Mouse (Mus musculus) mesoderm, embryonic 11.5 days (tissue): ENCODE results near the gene Bmp3.
A peak's percentile ranks its signal among the peaks of the same experiment; 100 is the strongest.

Experiments used
- DNase-seq: peaks from one replicate; pipeline ENCODE4 v3.0.0-alpha.2; 2012; ENCODE audit warnings: low read depth, low spot score

The Bmp3 gene

GRCm38 (mm10) chr5:98900926-98901325, 46.7 kb downstream of the Bmp3 start:
- DNase-seq, result no peak

DNA sequence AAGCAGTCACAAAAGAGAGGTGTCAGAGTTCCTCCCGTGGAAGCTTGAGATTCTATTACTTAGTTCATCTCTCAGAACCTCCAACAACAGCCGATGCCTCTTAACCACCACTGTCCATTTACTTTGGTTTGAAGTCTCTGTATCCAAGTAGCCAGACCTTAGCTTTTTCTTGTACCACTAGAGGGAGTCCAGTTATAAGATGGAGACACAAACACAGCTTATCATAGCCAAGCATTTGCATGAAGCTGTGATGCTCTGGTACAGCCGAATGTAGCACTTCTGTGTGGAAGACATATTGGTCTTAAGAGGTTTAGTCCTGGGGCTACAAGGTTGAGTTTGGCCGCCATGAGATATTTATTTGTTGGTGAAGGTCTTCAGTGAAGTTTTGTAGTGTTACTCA, 48.1 kb downstream of the Bmp3 start:
- peak; percentile 44 for DNase-seq

- no peak for DNase-seq
Measured at GRCm38 (mm10) chr5:98918716-98919115, 64.5 kb downstream of the Bmp3 start.

- no peak for DNase-seq
Measured at GRCm38 (mm10) chr5:98921608-98922007, 67.4 kb downstream of the Bmp3 start.

- DNase-seq, result no peak
Measured at GRCm38 (mm10) chr5:98922921-98923320, 68.7 kb downstream of the Bmp3 start.
